Mouse (Mus musculus): Measurements from ENCODE around the gene Bcl3. TPM values are rescaled to one million over a fixed set of nuclear protein-coding genes. Genes with fewer than 3 reads are reported as not detected.

Gene Bcl3
- total RNA-seq, 1 experiment from 2014 or later = 36.9 TPM

GRCm38 (mm10) chr7:19834055-19834454 is 11.5 kb upstream of the Bcl3 start:
- no peak for DNase-seq

GRCm38 (mm10) chr7:19831837-19832236 is 9.3 kb upstream of the Bcl3 start:
- DNase-seq = peak; percentile 72

GRCm38 (mm10) chr7:19830682-19831156 is 8.1 kb upstream of the Bcl3 start:
- DNase-seq = peak; percentile 98

GRCm38 (mm10) chr7:19829694-19830093 is 7.1 kb upstream of the Bcl3 start:
- DNase-seq = no peak

GRCm38 (mm10) chr7:19826756-19827155 is 4.2 kb upstream of the Bcl3 start:
- DNase-seq = no peak

- DNase-seq = peak; percentile 98
These were observed 1.8 kb upstream of the Bcl3 start for GRCm38 (mm10) chr7:19824182-19824973.

GRCm38 (mm10) chr7:19823256-19824181 is 949 bp upstream of the Bcl3 start:
- peak; percentile 48 for DNase-seq

GRCm38 (mm10) chr7:19822193-19822592 is 377 bp downstream of the Bcl3 start:
- peak; percentile 65 for DNase-seq

GRCm38 (mm10) chr7:19821633-19822032 is 937 bp downstream of the Bcl3 start:
- DNase-seq = no peak

GRCm38 (mm10) chr7:19820347-19821048 is 2.1 kb downstream of the Bcl3 start:
- peak; percentile 28 for DNase-seq

GRCm38 (mm10) chr7:19818875-19819274 is 3.7 kb downstream of the Bcl3 start:
- no peak for DNase-seq

GRCm38 (mm10) chr7:19818440-19818839 is 4.1 kb downstream of the Bcl3 start:
- peak; percentile 72 for DNase-seq

- DNase-seq = peak; percentile 64
These were observed 5.0 kb downstream of the Bcl3 start for GRCm38 (mm10) chr7:19817382-19818105.

- DNase-seq = peak; percentile 94
These were observed 6.3 kb downstream of the Bcl3 start for GRCm38 (mm10) chr7:19816224-19816771.

- DNase-seq = no peak
These were observed 7.0 kb downstream of the Bcl3 start for GRCm38 (mm10) chr7:19815296-19816223.

GRCm38 (mm10) chr7:19813579-19814122 is 8.9 kb downstream of the Bcl3 start:
- no peak for DNase-seq

- no peak for DNase-seq
These were observed 9.4 kb downstream of the Bcl3 start for GRCm38 (mm10) chr7:19813161-19813560.

GRCm38 (mm10) chr7:19811114-19811513 is 11.5 kb downstream of the Bcl3 start:
- DNase-seq = peak; percentile 75

GRCm38 (mm10) chr7:19809369-19809768 is 13.2 kb downstream of the Bcl3 start:
- peak; percentile 80 for DNase-seq
